Mouse (Mus musculus) Muller cell, postnatal 12 days (primary cell): Measurements from ENCODE around the gene Gm13305.
"Not testable (repeated sequence)": the region's sequence is repeated elsewhere in the genome, so short reads cannot be mapped to it uniquely, and the experiment has no call there.

Experiments used
- DNase-seq: peaks from one replicate; pipeline ENCODE4 v3.0.0-alpha.2; 2015; ENCODE audit errors: inconsistent ontology term

Gm13305 gene

GRCm38 (mm10) chr4:42168503-42168902 is at the start of gene Gm13305:
Gm13305 (minus strand) TSS chr4:42168603.
- DNase-seq: not testable (repeated sequence)

GRCm38 (mm10) chr4:42184980-42185372 is 16.6 kb upstream of the Gm13305 start:
- DNase-seq: not testable (repeated sequence)

- not testable (repeated sequence) for DNase-seq
These were observed 16.0 kb upstream of the Gm13305 start for GRCm38 (mm10) chr4:42184324-42184979.

GRCm38 (mm10) chr4:42183234-42184197 is 15.1 kb upstream of the Gm13305 start:
- not testable (repeated sequence) for DNase-seq

GRCm38 (mm10) chr4:42178243-42178642 is 9.8 kb upstream of the Gm13305 start:
- not testable (repeated sequence) for DNase-seq

GRCm38 (mm10) chr4:42153136-42153535 is 15.3 kb downstream of the Gm13305 start, which contains the start of gene Gm13306:
Gm13306 (plus strand) TSS chr4:42153436.
- not testable (repeated sequence) for DNase-seq

GRCm38 (mm10) chr4:42114517-42114916 is 53.9 kb downstream of the Gm13305 start, which contains the start of gene Gm13304:
Gm13304 (plus strand) TSS chr4:42114817.
- DNase-seq: not testable (repeated sequence)
